Mouse (Mus musculus) heart, postnatal 0 days (tissue): Measurements from ENCODE around the gene Prm2. TPM values are rescaled to one million over a fixed set of nuclear protein-coding genes. Genes with fewer than 3 reads are reported as not detected.

ENCODE experiments used
- ATAC-seq: fragments of 200-750 bp; cut with Nextera tagmentation; 2 replicates; pipeline ENCODE4 v1.8.0; 2017; ENCODE audit warnings: low read depth, moderate number of reproducible peaks, moderate library complexity; ENCODE audit not compliant: insufficient read depth
- DNase-seq: peaks from one replicate; pipeline ENCODE4 v3.0.0-alpha.2; 2016; ENCODE audit warnings: low spot score
- H3K27ac ChIP-seq: fragments of 300-500 bp; sonication (generic); 2 replicates; pipeline ENCODE4 v1.5.1; 2014; ENCODE audit warnings: low read depth, mild to moderate bottlenecking
- H3K27me3 ChIP-seq: fragments of 300-500 bp; sonication (generic); 2 replicates; pipeline ENCODE4 v1.6.1; 2014; ENCODE audit warnings: low read length, mixed read lengths; ENCODE audit not compliant: control insufficient read depth, insufficient read depth
- H3K36me3 ChIP-seq: fragments of 300-500 bp; sonication (generic); replicated peaks from 2 replicates; pipeline ENCODE4 v1.6.1; 2014; ENCODE audit warnings: low read length, mixed read lengths; ENCODE audit not compliant: control insufficient read depth, insufficient read depth
- H3K4me1 ChIP-seq: fragments of 300-500 bp; sonication (generic); 2 replicates; pipeline ENCODE4 v1.6.1; 2014; ENCODE audit warnings: antibody characterized with exemption; ENCODE audit not compliant: control insufficient read depth, insufficient read depth
- H3K4me2 ChIP-seq: fragments of 300-500 bp; sonication (generic); 2 replicates; pipeline ENCODE4 v1.6.1; 2014; ENCODE audit warnings: low read depth, mild to moderate bottlenecking, low read length, moderate library complexity
- H3K4me3 ChIP-seq: fragments of 300-500 bp; sonication (generic); 2 replicates; pipeline ENCODE4 v1.5.1; 2014; ENCODE audit warnings: low read depth, low read length
- H3K9ac ChIP-seq: fragments of 300-500 bp; sonication (generic); replicated peaks from 2 replicates; pipeline ENCODE4 v1.6.1; 2014; ENCODE audit warnings: low read depth, low read length, mixed read lengths
- H3K9me3 ChIP-seq: fragments of 300-500 bp; sonication (generic); replicated peaks from 2 replicates; pipeline ENCODE4 v1.6.1; 2016; ENCODE audit warnings: low read length; ENCODE audit not compliant: control insufficient read depth
- CTCF ChIP-seq: IDR thresholded peaks from 2 replicates; pipeline ENCODE4 v1.5.1; 2016; ENCODE audit warnings: antibody characterized with exemption, control low read depth, low read depth
- EP300 ChIP-seq: IDR thresholded peaks from 2 replicates; pipeline ENCODE4 v1.6.1; 2016; ENCODE audit warnings: antibody characterized with exemption, low read depth
- WGBS: fragments of 180-500 bp; shearing (Covaris S2); extraction: QIAGEN DNeasy Blood & Tissue Kit; methylation state at CpG from one replicate; pipeline ENCODE4 v1.1.7; 2014; 5-methylcytosine and 5-hydroxymethylcytosine counted together
- polyA plus RNA-seq: library from polyadenylated mRNA; unstranded; fragments of >200 nt; fragmentation: Nextera tagmentation; extraction: Ambion mirVana; gene quantifications from 2 replicates; pipeline ENCODE4 v1.2.1, GENCODE M21; 2015
- total RNA-seq: library from RNA; depleted of rRNA; stranded (reverse); fragments of >200 nt; gene quantifications from 2 replicates; pipeline ENCODE4 v1.2.3, GENCODE M21; 2014; ENCODE audit warnings: low replicate concordance

The Prm2 gene
- total and polyA plus RNA-seq, 2 experiments from 2014 or later: not detected

GRCm38 (mm10) chr16:10821387-10821786, 25.5 kb upstream of the Prm2 start:
- H3K4me2 ChIP-seq: no peak overlapping the region
- H3K27ac ChIP-seq: no peak overlapping the region
- DNase-seq (no peak), ATAC-seq (peak; percentile 15; the same call in 1 of the 2 replicates)
- 57% methylated on average over 4 of the region's 4 CpGs for WGBS
- no peak overlapping the region for H3K9ac ChIP-seq
- H3K27me3 ChIP-seq: no peaks in the 10 kb centered on the region
- H3K4me1 ChIP-seq: no peaks in the 10 kb centered on the region
- TF ChIP-seq EP300 (no peak), CTCF (no peak)
- no peaks in the 10 kb centered on the region for H3K9me3 ChIP-seq
- H3K4me3 ChIP-seq: no peak overlapping the region
- H3K36me3 ChIP-seq: no peaks in the 10 kb centered on the region

- H3K27me3 ChIP-seq: no peaks in the 10 kb centered on the region
- peaks cover 1% of the 10 kb centered on the region; the same call in 1 of the 2 replicates for H3K4me1 ChIP-seq
- DNase-seq: no peak
- ATAC-seq: no peak
- 38% methylated on average over 3 of the region's 3 CpGs for WGBS
- no peak overlapping the region for H3K27ac ChIP-seq
- no peaks in the 10 kb centered on the region for H3K9me3 ChIP-seq
- no peaks in the 10 kb centered on the region for H3K36me3 ChIP-seq
- H3K9ac ChIP-seq: no peak overlapping the region
- H3K4me2 ChIP-seq: no peak overlapping the region
- no peak overlapping the region for H3K4me3 ChIP-seq
- no peak for TF ChIP-seq EP300
- TF ChIP-seq CTCF: no peak
Measured at GRCm38 (mm10) chr16:10819966-10820365, 24.0 kb upstream of the Prm2 start.

DNA sequence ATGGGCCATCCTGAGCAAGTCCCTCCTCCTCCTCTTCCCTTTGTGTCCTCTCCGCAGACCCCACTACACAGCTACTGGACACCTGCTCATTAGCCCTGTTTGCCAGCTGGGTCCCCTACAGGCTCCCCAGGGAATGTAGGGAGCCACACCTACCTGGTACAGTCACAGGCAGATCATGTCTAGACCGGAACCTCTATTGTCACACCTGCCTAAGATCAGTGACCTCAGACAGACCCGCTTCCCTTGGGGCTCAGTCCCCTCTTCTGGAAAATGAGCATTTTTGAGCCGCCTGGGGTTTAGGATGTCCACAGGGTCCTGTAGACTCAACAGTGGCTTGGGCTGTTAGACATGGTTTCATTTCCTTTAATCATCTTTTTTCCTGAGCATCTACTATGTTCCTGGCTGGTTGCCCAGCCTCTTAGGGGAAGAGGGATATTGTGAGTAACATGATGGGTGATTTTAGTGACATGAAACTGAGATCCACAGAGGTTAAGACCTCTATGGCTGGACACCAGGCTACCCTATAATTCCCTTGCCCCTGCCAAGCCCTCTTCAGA, 22.7 kb upstream of the Prm2 start:
- Histone ChIP-seq H3K36me3 (no peaks in the 10 kb centered on the region), H3K4me3 (no peak overlapping the region), H3K9me3 (no peaks in the 10 kb centered on the region), H3K27me3 (no peaks in the 10 kb centered on the region), H3K4me1 (peaks cover 6% of the 10 kb centered on the region; the same call in 1 of the 2 replicates), H3K4me2 (no peak overlapping the region), H3K27ac (no peak overlapping the region), H3K9ac (no peak overlapping the region)
- no peak for TF ChIP-seq EP300
- no peak for TF ChIP-seq CTCF
- DNase-seq (no peak), ATAC-seq (no peak)
- WGBS: 81% methylated on average over 4 of the region's 4 CpGs

DNA sequence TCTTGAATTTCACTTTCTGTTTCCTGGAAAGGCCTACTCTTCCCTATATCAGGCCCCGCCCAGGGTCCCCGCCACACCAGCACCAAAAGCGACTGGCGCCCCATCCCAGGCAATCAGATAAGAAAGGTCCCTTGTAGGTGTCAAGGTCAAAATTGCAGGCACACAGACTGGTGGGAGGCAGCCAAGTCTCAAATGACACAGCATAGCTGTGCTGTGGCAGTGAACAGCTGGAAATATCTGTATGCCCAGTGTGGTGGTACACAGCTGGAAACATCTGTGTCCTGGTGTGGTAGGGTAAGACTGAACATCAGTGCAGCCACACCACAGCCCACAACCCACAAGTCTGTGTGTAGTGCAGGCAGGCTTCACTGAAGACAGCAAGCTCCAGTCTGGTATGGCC, 18.9 kb upstream of the Prm2 start:
- DNase-seq: no peak
- ATAC-seq: peak; percentile 17; the same call in 1 of the 2 replicates
- Histone ChIP-seq H3K36me3 (no peaks in the 10 kb centered on the region), H3K9ac (no peak overlapping the region), H3K4me1 (peaks cover 9% of the 10 kb centered on the region; the same call in 1 of the 2 replicates), H3K27ac (no peak overlapping the region), H3K4me3 (no peak overlapping the region), H3K27me3 (no peaks in the 10 kb centered on the region), H3K4me2 (no peak overlapping the region), H3K9me3 (no peaks in the 10 kb centered on the region)
- 44% methylated on average over 4 of the region's 4 CpGs for WGBS
- TF ChIP-seq EP300 (no peak), CTCF (no peak)

DNA sequence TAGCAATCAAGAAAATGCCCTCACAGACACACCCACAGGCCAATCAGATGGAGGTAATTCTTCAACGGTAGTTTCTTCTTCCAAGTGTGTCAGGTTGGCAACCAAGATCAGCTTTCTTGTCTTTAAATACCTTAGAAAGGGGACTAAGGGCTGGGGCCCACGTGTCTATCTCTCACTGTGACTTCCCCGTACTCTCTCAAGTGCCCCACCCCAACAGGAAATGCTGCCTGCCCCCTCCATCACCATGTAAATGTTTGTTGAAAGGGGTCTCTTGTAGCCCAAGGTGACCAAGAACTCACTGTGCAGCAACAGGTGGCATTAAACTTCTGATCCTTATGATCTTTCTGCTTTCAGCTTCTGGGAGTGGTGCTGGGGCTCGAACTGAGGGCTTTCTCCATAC, 17.8 kb upstream of the Prm2 start:
- H3K9ac ChIP-seq: no peak overlapping the region
- H3K27me3 ChIP-seq: no peaks in the 10 kb centered on the region
- DNase-seq: no peak
- no peak overlapping the region for H3K4me2 ChIP-seq
- no peak overlapping the region for H3K4me3 ChIP-seq
- H3K36me3 ChIP-seq: no peaks in the 10 kb centered on the region
- no peaks in the 10 kb centered on the region for H3K9me3 ChIP-seq
- 82% methylated on average over 4 of the region's 4 CpGs for WGBS
- no peak for ATAC-seq
- H3K27ac ChIP-seq: no peak overlapping the region
- no peak for TF ChIP-seq EP300
- TF ChIP-seq CTCF: no peak
- peaks cover 9% of the 10 kb centered on the region; the same call in 1 of the 2 replicates for H3K4me1 ChIP-seq

GRCm38 (mm10) chr16:10812865-10813371, 17.0 kb upstream of the Prm2 start, which contains the start of gene Gm11172:
Gene Gm11172, plus strand, starts transcription at chr16:10812915.
- no peak for DNase-seq
- Histone ChIP-seq H3K27ac (no peak within 1 kb of the TSS), H3K4me1 (peaks cover 9% of the 10 kb centered on the region; the same call in 1 of the 2 replicates), H3K27me3 (no peaks in the 10 kb centered on the region), H3K4me3 (no peak within 1 kb of the TSS), H3K4me2 (no peak within 1 kb of the TSS), H3K9me3 (no peaks in the 10 kb centered on the region), H3K36me3 (no peaks in the 10 kb centered on the region), H3K9ac (no peak within 1 kb of the TSS)
- no peak for TF ChIP-seq CTCF
- TF ChIP-seq EP300: no peak
- WGBS: 73% methylated on average over 2 of the region's 2 CpGs
- no peak for ATAC-seq
